Mouse (Mus musculus) testis, adult 2 months (tissue): ENCODE data around the gene Gpr132. TPM values are rescaled to one million over a fixed set of nuclear protein-coding genes. Genes with fewer than 3 reads are reported as not detected.

Source experiments
- H3K27ac ChIP-seq: fragments of 200-500 bp; 2 replicates; pipeline ENCODE4 v1.5.1; 2012; ENCODE audit warnings: low read depth, low read length; ENCODE audit not compliant: control insufficient read depth, insufficient read depth
- H3K27me3 ChIP-seq: fragments of 200-500 bp; 2 replicates; pipeline ENCODE4 v1.6.1; 2012; ENCODE audit warnings: mild to moderate bottlenecking, low read length, moderate library complexity; ENCODE audit not compliant: control insufficient read depth, insufficient read depth
- H3K36me3 ChIP-seq: fragments of 200-500 bp; 2 replicates; pipeline ENCODE4 v1.6.1; 2012; ENCODE audit warnings: mild to moderate bottlenecking, low read length; ENCODE audit not compliant: control insufficient read depth, insufficient read depth
- H3K4me1 ChIP-seq: fragments of 200-500 bp; 2 replicates; pipeline ENCODE4 v1.6.1; 2012; ENCODE audit warnings: low read length; ENCODE audit not compliant: control insufficient read depth, insufficient read depth
- H3K4me3 ChIP-seq: fragments of 200-500 bp; 2 replicates; pipeline ENCODE4 v1.5.1; 2012; ENCODE audit warnings: low read depth, mild to moderate bottlenecking, low read length, moderate library complexity, mixed read lengths; ENCODE audit not compliant: control insufficient read depth
- CTCF ChIP-seq: fragments of 200-500 bp; IDR thresholded peaks from 2 replicates; pipeline ENCODE4 v1.5.1; 2012; ENCODE audit warnings: low read depth, mild to moderate bottlenecking, inconsistent platforms, low read length, moderate library complexity; ENCODE audit not compliant: control insufficient read depth, insufficient read depth, insufficient replicate concordance
- POLR2A ChIP-seq: fragments of 200-500 bp; IDR thresholded peaks from 2 replicates; pipeline ENCODE4 v1.6.1; 2012; ENCODE audit warnings: low read depth, mild to moderate bottlenecking, inconsistent platforms, low read length, moderate library complexity; ENCODE audit not compliant: control insufficient read depth
- polyA plus RNA-seq: library from polyadenylated mRNA; depleted of rRNA; stranded (reverse); fragments of >200 nt; gene quantifications from 2 replicates; pipeline ENCODE4 v1.2.3, GENCODE M21; 2012

The Gpr132 gene
- polyA plus RNA-seq, 1 experiment, result 1.7 TPM

GRCm38 (mm10) chr12:112870775-112871174, 2.7 kb upstream of the Gpr132 start:
- TF ChIP-seq CTCF (no peak), POLR2A (no peak)
- Histone ChIP-seq H3K27me3 (no peaks in the 10 kb centered on the region; the same call in 1 of the 2 replicates), H3K4me3 (no peak overlapping the region)

GRCm38 (mm10) chr12:112869783-112870204, 1.8 kb upstream of the Gpr132 start:
- no peak overlapping the region for H3K27ac ChIP-seq
- H3K4me1 ChIP-seq, result peaks cover 11% of the 10 kb centered on the region; the same call in 1 of the 2 replicates
- no peak overlapping the region for H3K4me3 ChIP-seq
- TF ChIP-seq CTCF, result no peak
- TF ChIP-seq POLR2A, result no peak
- H3K36me3 ChIP-seq, result no peaks in the 10 kb centered on the region
- H3K27me3 ChIP-seq, result no peaks in the 10 kb centered on the region

More at GRCm38 (mm10) chr12:112870775-112871174, 2.7 kb upstream of the Gpr132 start:
- Histone ChIP-seq H3K36me3 (no peaks in the 10 kb centered on the region), H3K27ac (no peak overlapping the region), H3K4me1 (peaks cover 11% of the 10 kb centered on the region; the same call in 1 of the 2 replicates)

GRCm38 (mm10) chr12:112867106-112867674, 838 bp downstream of the Gpr132 start:
- no peak overlapping the region for H3K27ac ChIP-seq
- H3K36me3 ChIP-seq, result no peaks in the 10 kb centered on the region
- no peak for TF ChIP-seq CTCF
- TF ChIP-seq POLR2A, result no peak
- H3K4me1 ChIP-seq, result peaks cover 6% of the 10 kb centered on the region; the same call in 1 of the 2 replicates
- no peaks in the 10 kb centered on the region for H3K27me3 ChIP-seq
- no peak overlapping the region for H3K4me3 ChIP-seq

GRCm38 (mm10) chr12:112866467-112867080, 1.5 kb downstream of the Gpr132 start:
- peaks cover 6% of the 10 kb centered on the region; the same call in 1 of the 2 replicates for H3K4me1 ChIP-seq

GRCm38 (mm10) chr12:112864804-112865203, 3.2 kb downstream of the Gpr132 start:
- Histone ChIP-seq H3K4me3 (no peak overlapping the region), H3K27me3 (no peaks in the 10 kb centered on the region), H3K4me1 (no peaks in the 10 kb centered on the region), H3K36me3 (no peaks in the 10 kb centered on the region), H3K27ac (no peak overlapping the region)
- TF ChIP-seq CTCF, result no peak
- no peak for TF ChIP-seq POLR2A

More at GRCm38 (mm10) chr12:112866467-112867080, 1.5 kb downstream of the Gpr132 start:
- Histone ChIP-seq H3K27ac (no peak overlapping the region), H3K27me3 (no peaks in the 10 kb centered on the region), H3K4me3 (no peak overlapping the region), H3K36me3 (no peaks in the 10 kb centered on the region)
- no peak for TF ChIP-seq POLR2A
- TF ChIP-seq CTCF, result no peak

GRCm38 (mm10) chr12:112861911-112862321, 6.1 kb downstream of the Gpr132 start:
- no peak overlapping the region for H3K27ac ChIP-seq
- no peaks in the 10 kb centered on the region for H3K27me3 ChIP-seq
- no peaks in the 10 kb centered on the region for H3K36me3 ChIP-seq
- no peak overlapping the region for H3K4me3 ChIP-seq
- TF ChIP-seq POLR2A (no peak), CTCF (no peak)
- no peaks in the 10 kb centered on the region for H3K4me1 ChIP-seq

DNA sequence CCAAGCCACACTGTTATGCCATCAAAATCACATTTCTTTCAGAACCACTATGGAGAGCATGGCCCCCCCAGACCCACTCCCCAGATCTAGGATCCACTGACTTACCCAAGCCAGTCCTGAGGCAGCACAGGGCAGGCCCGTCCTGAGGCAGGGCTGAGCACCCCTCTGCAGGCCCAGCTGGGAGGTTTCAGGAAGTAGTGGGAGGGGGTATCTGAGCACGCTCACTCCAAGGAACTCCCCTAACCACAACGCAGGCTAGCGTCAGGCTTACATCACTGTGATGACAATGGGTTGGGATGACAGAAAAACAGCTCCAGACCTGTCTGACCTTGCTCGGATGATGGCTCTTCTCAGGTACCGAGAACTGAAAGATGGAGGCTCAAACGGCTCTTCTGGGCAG, 7.3 kb downstream of the Gpr132 start:
- no peak overlapping the region for H3K4me3 ChIP-seq
- no peaks in the 10 kb centered on the region for H3K36me3 ChIP-seq
- no peak for TF ChIP-seq POLR2A
- no peaks in the 10 kb centered on the region for H3K27me3 ChIP-seq
- H3K27ac ChIP-seq, result no peak overlapping the region
- no peaks in the 10 kb centered on the region for H3K4me1 ChIP-seq
